Mouse (Mus musculus) spleen, postnatal 36 days (tissue): ENCODE measurements around the gene Tubb4a.
A peak's percentile ranks its signal among the peaks of the same experiment; 100 is the strongest.
"Not testable (repeated sequence)": the region's sequence is repeated elsewhere in the genome, so short reads cannot be mapped to it uniquely, and the experiment has no call there.

ENCODE experiments used
- DNase-seq, 2 experiments: peaks; one replicate each; pipeline ENCODE4 v3.0.0; 2022; ENCODE audit warnings: low spot score in 2 of 2, mixed read lengths in 1 of 2

Gene Tubb4a

DNA sequence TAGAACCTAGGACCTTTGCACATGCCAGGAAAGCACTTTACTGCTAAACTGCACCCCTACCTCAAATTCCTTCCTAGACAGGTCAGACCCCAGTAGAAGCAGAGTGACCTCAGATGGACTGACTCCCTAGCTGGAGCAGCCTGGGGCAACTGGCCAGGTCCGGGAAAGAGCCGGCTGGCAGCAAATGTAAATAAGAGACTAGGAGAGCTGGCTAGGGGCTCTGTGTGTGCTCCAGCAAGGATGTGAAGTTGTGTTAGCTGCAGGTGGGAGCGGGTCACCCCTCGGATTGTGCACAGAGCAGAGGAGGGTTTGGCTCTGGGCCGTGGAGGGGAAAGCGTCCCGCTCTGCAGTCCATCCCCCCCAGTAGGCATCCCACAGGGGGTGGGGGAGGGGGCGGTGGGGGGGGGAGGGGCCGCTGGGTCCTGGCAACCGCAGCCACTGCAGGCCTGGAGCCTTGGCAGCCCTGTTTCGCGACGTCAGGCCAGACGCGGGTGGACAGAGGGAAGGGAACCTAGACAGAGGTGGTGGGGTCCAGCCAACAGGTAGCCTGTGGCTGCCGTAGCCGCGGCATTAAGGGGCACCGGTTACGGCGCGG, 28.6 kb downstream of the Tubb4a start, which contains the start of gene Crb3:
Gene Crb3, plus strand, starts transcription at position 215 of the 595 bp plus-strand sequence.
- DNase-seq: no peak

DNA sequence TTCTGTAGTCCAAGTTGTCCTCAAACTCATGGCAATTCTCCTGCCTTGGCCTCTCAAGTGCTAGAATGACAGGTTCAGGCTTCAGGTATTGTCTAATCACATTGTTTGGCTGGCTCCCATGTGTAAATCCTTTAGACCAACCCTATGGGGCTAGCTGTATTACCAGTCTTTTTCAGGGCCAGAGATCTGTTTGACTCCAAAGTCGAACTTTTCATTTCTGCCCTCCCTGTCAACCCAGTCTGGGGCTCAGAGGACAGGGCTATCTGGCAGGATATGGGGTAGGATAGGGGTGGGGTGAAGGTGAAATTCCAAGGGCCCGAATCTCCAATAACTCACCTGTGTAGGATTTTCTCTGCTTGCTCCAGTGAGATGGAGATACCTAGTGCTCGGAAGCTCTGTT, 31.3 kb downstream of the Tubb4a start:
- no peak for DNase-seq

- DNase-seq: not testable (repeated sequence)
Observed at GRCm38 (mm10) chr17:57051679-57052078, 35.9 kb downstream of the Tubb4a start.

DNA sequence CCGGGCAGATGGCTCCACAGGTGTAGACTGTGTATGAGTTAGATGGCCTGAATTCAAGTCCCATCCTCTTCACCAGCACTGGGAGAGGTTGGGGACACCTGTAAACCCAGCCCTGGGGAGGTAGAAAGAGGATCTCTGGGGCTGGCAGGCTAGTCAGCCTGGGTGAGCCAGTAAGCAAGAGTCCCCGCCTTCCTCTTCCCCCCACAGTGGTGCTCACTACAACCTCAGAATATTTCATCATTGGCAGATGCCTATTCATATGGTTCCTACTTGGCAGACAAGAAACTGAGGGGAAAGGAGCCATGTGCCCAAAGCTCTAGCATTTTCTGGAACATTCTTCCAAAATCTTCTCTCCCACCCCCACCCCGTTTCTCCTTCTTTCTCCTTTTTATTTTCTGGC, 38.8 kb downstream of the Tubb4a start:
- DNase-seq: no peak

- no peak for DNase-seq
Observed at GRCm38 (mm10) chr17:57047406-57047805, 40.2 kb downstream of the Tubb4a start.

GRCm38 (mm10) chr17:57041554-57041953, 46.0 kb downstream of the Tubb4a start, which contains the start of gene Slc25a41:
Slc25a41 (minus strand) TSS chr17:57041654.
- DNase-seq: no peak

DNA sequence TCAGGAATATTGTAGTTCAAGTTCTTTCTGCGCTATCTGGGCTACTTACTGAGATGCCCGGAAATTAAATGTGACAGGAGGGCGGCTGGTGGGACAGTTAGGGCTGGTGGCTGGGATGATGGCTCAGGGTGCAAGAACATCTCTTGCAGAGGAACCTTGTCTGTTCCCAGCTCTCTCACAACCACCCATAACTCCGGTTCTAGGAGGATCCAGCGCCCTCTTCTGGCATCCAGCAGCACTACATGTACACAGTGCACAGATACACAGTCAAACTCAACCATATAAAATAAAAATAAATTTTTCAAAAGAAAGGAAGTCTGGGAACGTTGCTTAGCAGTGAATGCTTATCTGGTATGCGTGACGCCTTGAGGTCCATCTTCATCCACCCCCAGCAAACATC, 48.6 kb downstream of the Tubb4a start:
- no peak for DNase-seq

GRCm38 (mm10) chr17:57032854-57033253, 54.7 kb downstream of the Tubb4a start:
- no peak for DNase-seq

GRCm38 (mm10) chr17:57031661-57032420, 55.7 kb downstream of the Tubb4a start:
- peak; percentile 100 for DNase-seq

DNA sequence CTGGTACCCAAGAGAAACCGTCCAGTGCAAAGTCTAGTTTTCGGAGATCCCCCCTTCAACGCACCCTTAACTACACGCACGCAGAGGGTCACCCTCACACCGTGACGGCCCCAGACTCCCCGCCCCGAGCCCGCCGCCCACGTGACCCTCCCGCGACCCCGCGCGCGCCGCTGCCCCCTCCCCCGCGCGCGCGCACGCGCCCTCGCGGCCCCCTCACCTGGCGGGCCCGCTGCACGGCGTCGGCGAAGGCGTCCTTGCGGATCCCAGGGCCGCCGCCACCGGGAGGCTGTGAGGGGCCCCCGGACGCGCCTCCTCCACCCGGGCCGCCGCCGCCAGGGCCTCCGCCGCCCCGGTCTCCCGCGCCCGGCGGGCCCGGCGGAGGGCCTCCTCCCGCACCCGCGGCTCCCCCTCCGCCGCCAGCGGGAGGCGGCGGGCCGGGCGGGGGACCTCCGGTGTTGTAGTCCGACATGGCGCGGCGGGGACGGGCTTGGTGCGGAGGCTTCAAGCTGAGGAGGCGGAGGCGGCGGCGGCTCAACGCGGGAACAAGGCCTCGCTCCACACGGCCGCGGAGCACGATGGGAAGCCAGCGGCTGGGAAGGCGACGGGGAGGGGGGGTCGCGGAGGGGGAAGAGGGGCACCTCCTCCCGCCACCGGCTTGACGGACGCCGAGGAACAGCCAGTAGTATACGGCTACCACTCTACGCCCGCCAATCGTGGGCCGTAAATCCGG, 56.5 kb downstream of the Tubb4a start, which contains the start of gene Khsrp:
Gene Khsrp, minus strand, starts transcription at position 592 of the 730 bp plus-strand sequence.
- peak in 1 of 2 experiments; percentile 36 for DNase-seq
